ENCODE assay signal across 24 mouse cellular contexts in genomic region chr14:105644428-105644827, GRCm38 (mm10).
DNase-seq lines count a peak whose midpoint lies in the region; ATAC-seq and TF ChIP-seq lines count a peak whose summit lies in the region.
"Had no signal": no experiment of that assay in that cellular context is flagged by ENCODE, and none has a peak within 500 bp of the region (broad histone marks: within the 10 kb centered on the region; RNA-seq: fewer than 3 reads in every experiment).

No protein-coding gene starts in this region.

- H3K79me2 ChIP-seq in MEL (ENCODE audit: control insufficient read depth, insufficient read depth, low read length, poor library complexity): no peaks in the 10 kb centered on the region

- no peak for TF ChIP-seq POLR2A in MEL (IDR thresholded peaks at IDR 0.05; ENCODE audit: control insufficient read depth in 1 of 2, insufficient read depth in 1 of 2, low read depth in 1 of 2, low read length in 2 of 2, poor library complexity in 1 of 2)

- H3K4me1 ChIP-seq in MEL (ENCODE audit: control insufficient read depth in 1 of 2, insufficient read depth in 2 of 2, low read length in 2 of 2): peaks cover 18 to 22% of the 10 kb centered on the region in 2 experiments
- H3K4me1 ChIP-seq: embryonic facial prominence, embryonic 15.5 days; heart, embryonic 12.5 days; heart, embryonic 15.5 days; hindbrain, embryonic 10.5 days; hindbrain, embryonic 13.5 days had no signal

- no peak overlapping the region for H3K4me3 ChIP-seq in left cerebral cortex, adult 2 months
- H3K4me3 ChIP-seq in MEL (ENCODE audit: control insufficient read depth in 1 of 2, insufficient read depth in 1 of 2, low read depth in 2 of 2, low read length in 2 of 2): no peak overlapping the region
- H3K4me3 ChIP-seq: embryonic facial prominence, embryonic 15.5 days; forebrain, embryonic 12.5 days; forebrain, embryonic 15.5 days; heart, embryonic 12.5 days; heart, embryonic 15.5 days; hindbrain, embryonic 10.5 days; hindbrain, embryonic 13.5 days had no signal

- peaks cover 0 to 38% of the 10 kb centered on the region in 2 experiments; a peak in 2 of 4 replicates for H3K36me3 ChIP-seq in MEL (ENCODE audit: control insufficient read depth in 1 of 2, insufficient read depth in 2 of 2, low read length in 2 of 2)
- H3K36me3 ChIP-seq: embryonic facial prominence, embryonic 15.5 days; forebrain, embryonic 12.5 days; forebrain, embryonic 15.5 days; heart, embryonic 12.5 days; heart, embryonic 15.5 days; hindbrain, embryonic 10.5 days; hindbrain, embryonic 13.5 days had no signal

- no peak for DNase-seq in left cerebral cortex, adult 2 months (ENCODE audit: extremely low spot score in 1 of 2, low spot score in 2 of 2)
- DNase-seq in left cerebral cortex, adult 9 months (ENCODE audit: low spot score in 2 of 2): no peak
- DNase-seq in 416B (ENCODE audit: low read depth) (peak; percentile 58), MEL (ENCODE audit: low read depth, low spot score) (peak; percentile 72)
- no peak for DNase-seq in thymus, postnatal 36 days
- no peak for DNase-seq in retina, embryonic 14.5 days (ENCODE audit: low spot score)
- DNase-seq: adrenal gland, adult 2 months; adrenal gland, postnatal 14 days; cerebellum, adult 11 months; cerebellum, adult 2 months; cerebellum, adult 9-11 months; cerebellum, postnatal 25 days; gastrocnemius, postnatal 25 days; heart, adult 18-20 months; heart, postnatal 10 days; heart, postnatal 36 days had no signal

- peak in 1 of 2 experiments; percentile 6; a peak in 1 of 4 replicates for TF ChIP-seq EP300 in MEL (IDR thresholded peaks at IDR 0.05; ENCODE audit: low read depth in 1 of 2, low read length in 2 of 2)

- intact Hi-C loops in left cerebral cortex, adult 2 months (cut with DNase I): no loop called here

- TF ChIP-seq RAD21 in MEL (IDR thresholded peaks at IDR 0.05; ENCODE audit: low read depth, low read length): no peak

- peak overlapping the region; percentile 61; the same call in 1 of the 2 replicates for H3K27ac ChIP-seq in left cerebral cortex, adult 2 months
- H3K27ac ChIP-seq in MEL (ENCODE audit: control insufficient read depth, low read depth, low read length): no peak overlapping the region
- H3K27ac ChIP-seq: embryonic facial prominence, embryonic 15.5 days; forebrain, embryonic 12.5 days; forebrain, embryonic 15.5 days; heart, embryonic 15.5 days; hindbrain, embryonic 10.5 days; hindbrain, embryonic 13.5 days had no signal

- H3K9me3 ChIP-seq in MEL (replicated peaks; ENCODE audit: insufficient read depth, low read length): no peaks in the 10 kb centered on the region
- H3K9me3 ChIP-seq: embryonic facial prominence, embryonic 15.5 days; forebrain, embryonic 12.5 days; forebrain, embryonic 15.5 days; heart, embryonic 12.5 days; heart, embryonic 15.5 days; hindbrain, embryonic 10.5 days; hindbrain, embryonic 13.5 days had no signal

- peak; percentile 40 for ATAC-seq in megakaryocyte progenitor cell, adult 5-6 weeks (replicated peaks; ENCODE audit: poor library complexity)
- ATAC-seq: forebrain, embryonic 15.5 days had no signal

- TF ChIP-seq CTCF in left cerebral cortex, adult 2 months (IDR thresholded peaks at IDR 0.05): no peak
- no peak for TF ChIP-seq CTCF in MEL (IDR thresholded peaks at IDR 0.05 in 2 of 3, conservative IDR thresholded peaks at IDR 0.05 in 1 of 3; ENCODE audit: control insufficient read depth in 1 of 3, insufficient read depth in 1 of 3, low read depth in 2 of 3, low read length in 3 of 3, poor library complexity in 1 of 3, severe bottlenecking in 1 of 3)

- no peak overlapping the region for H3K9ac ChIP-seq in MEL (ENCODE audit: control insufficient read depth, low read depth, low read length, poor library complexity, severe bottlenecking)
- H3K9ac ChIP-seq: embryonic facial prominence, embryonic 15.5 days; forebrain, embryonic 12.5 days; forebrain, embryonic 15.5 days; heart, embryonic 12.5 days; heart, embryonic 15.5 days; hindbrain, embryonic 13.5 days had no signal

- no peaks in the 10 kb centered on the region for H3K27me3 ChIP-seq in MEL (ENCODE audit: control insufficient read depth in 1 of 2, insufficient read depth in 2 of 2, low read length in 2 of 2)
- H3K27me3 ChIP-seq: embryonic facial prominence, embryonic 15.5 days; forebrain, embryonic 12.5 days; forebrain, embryonic 15.5 days; heart, embryonic 12.5 days; heart, embryonic 15.5 days; hindbrain, embryonic 13.5 days had no signal

TF ChIP-seq in MEL, 35 proteins besides CTCF, POLR2A, EP300 and RAD21:
- TF ChIP-seq MAX (IDR thresholded peaks at IDR 0.05; ENCODE audit: low read length): no peak
- TF ChIP-seq CHD1 (IDR thresholded peaks at IDR 0.05; ENCODE audit: low read depth, low read length): no peak
- TF ChIP-seq ZC3H11A (IDR thresholded peaks at IDR 0.05; ENCODE audit: low read depth, low read length): no peak
- TF ChIP-seq HCFC1 (IDR thresholded peaks at IDR 0.05; ENCODE audit: low read depth, low read length): peak; percentile 68
- TF ChIP-seq MYB (IDR thresholded peaks at IDR 0.05; ENCODE audit: low read depth, low read length): no peak
- no peak for TF ChIP-seq POLR2AphosphoS5 (IDR thresholded peaks at IDR 0.05; ENCODE audit: borderline replicate concordance, low read depth, low read length)
- no peak for TF ChIP-seq MAZ (IDR thresholded peaks at IDR 0.05; ENCODE audit: low read depth, low read length)
- TF ChIP-seq KAT2A (conservative IDR thresholded peaks at IDR 0.05; ENCODE audit: low read depth, low read length): no peak
- TF ChIP-seq JUND (IDR thresholded peaks at IDR 0.05; ENCODE audit: low read depth, low read length): no peak
- TF ChIP-seq USF2 (IDR thresholded peaks at IDR 0.05; ENCODE audit: borderline replicate concordance in 1 of 2, insufficient read depth in 1 of 2, low read depth in 1 of 2, low read length in 2 of 2): no peak
- no peak for TF ChIP-seq NELFE (IDR thresholded peaks at IDR 0.05; ENCODE audit: low read depth, low read length)
- no peak for TF ChIP-seq E2F4 (IDR thresholded peaks at IDR 0.05; ENCODE audit: borderline replicate concordance, low read depth, low read length)
- no peak for TF ChIP-seq GATA1 (IDR thresholded peaks at IDR 0.05; ENCODE audit: low read depth, low read length)
- TF ChIP-seq BHLHE40 (IDR thresholded peaks at IDR 0.05; ENCODE audit: borderline replicate concordance, low read depth, low read length): no peak
- 0 out of 2 replicates have a peak, but pooled peaks have one; percentile 32 for TF ChIP-seq TCF12 (IDR thresholded peaks at IDR 0.05; ENCODE audit: low read depth, low read length)
- TF ChIP-seq NRF1 (IDR thresholded peaks at IDR 0.05; ENCODE audit: insufficient read depth, low read depth, low read length, poor library complexity, severe bottlenecking): no peak
- TF ChIP-seq GABPA (IDR thresholded peaks at IDR 0.05; ENCODE audit: low read depth, low read length): no peak
- no peak for TF ChIP-seq RCOR1 (IDR thresholded peaks at IDR 0.05; ENCODE audit: low read depth, low read length)
- TF ChIP-seq MXI1 (IDR thresholded peaks at IDR 0.05; ENCODE audit: low read depth, low read length): peak; percentile 28; the same call in 1 of the 2 replicates
- TF ChIP-seq POLR2AphosphoS2 (IDR thresholded peaks at IDR 0.05; ENCODE audit: low read length): no peak
- TF ChIP-seq UBTF (IDR thresholded peaks at IDR 0.05; ENCODE audit: borderline replicate concordance, insufficient read depth, low read depth, low read length): no peak
- no peak for TF ChIP-seq ELF1 (IDR thresholded peaks at IDR 0.05; ENCODE audit: low read depth, low read length)
- no peak for TF ChIP-seq SIN3A (IDR thresholded peaks at IDR 0.05; ENCODE audit: low read length)
- no peak for TF ChIP-seq CHD2 (IDR thresholded peaks at IDR 0.05; ENCODE audit: low read length)
- TF ChIP-seq SMC3 (IDR thresholded peaks at IDR 0.05; ENCODE audit: low read depth, low read length): no peak
- TF ChIP-seq ZKSCAN1 (IDR thresholded peaks at IDR 0.05; ENCODE audit: low read depth, low read length): no peak
- no peak for TF ChIP-seq ZMIZ1 (IDR thresholded peaks at IDR 0.05; ENCODE audit: low read depth, low read length)
- TF ChIP-seq ZNF384 (IDR thresholded peaks at IDR 0.05; ENCODE audit: low read depth, low read length): no peak
- TF ChIP-seq MAFK (IDR thresholded peaks at IDR 0.05; ENCODE audit: borderline replicate concordance, low read depth, low read length): no peak
- no peak for TF ChIP-seq TBP (IDR thresholded peaks at IDR 0.05; ENCODE audit: low read depth, low read length)
- peak; percentile 18; the same call in 1 of the 2 replicates for TF ChIP-seq ETS1 (IDR thresholded peaks at IDR 0.05; ENCODE audit: low read depth, low read length)
- TF ChIP-seq MYC (IDR thresholded peaks at IDR 0.05; ENCODE audit: low read depth, low read length): no peak
- TF ChIP-seq USF1 (IDR thresholded peaks at IDR 0.05; ENCODE audit: low read depth, low read length): no peak
- TF ChIP-seq TAL1 (IDR thresholded peaks at IDR 0.05; ENCODE audit: low read length): no peak

Comparison
In these comparisons a context has a peak if more than half of its experiments do, and no peak if none do; other contexts are left out.
1. DNase-seq: peak in 416B (single experiment) and MEL (single experiment); none in left cerebral cortex, adult 2 months (0 of 2), left cerebral cortex, adult 9 months (0 of 2), thymus, postnatal 36 days (0 of 2) and retina, embryonic 14.5 days (single experiment).